Mouse (Mus musculus) erythroblast, embryonic 14.5 days (primary cell): ENCODE results near the gene D630039A03Rik. TPM values are rescaled to one million over a fixed set of nuclear protein-coding genes. Genes with fewer than 3 reads are reported as not detected.

Experiments used
- H3K27me3 ChIP-seq: 2 replicates; pipeline ENCODE4 v1.6.1; 2012; ENCODE audit warnings: inconsistent platforms; ENCODE audit not compliant: control insufficient read depth
- H3K36me3 ChIP-seq: 2 replicates; pipeline ENCODE4 v1.6.1; 2012; ENCODE audit warnings: mild to moderate bottlenecking, inconsistent platforms; ENCODE audit not compliant: control insufficient read depth
- H3K4me1 ChIP-seq: 2 replicates; pipeline ENCODE4 v1.6.1; 2012; ENCODE audit warnings: inconsistent platforms; ENCODE audit not compliant: control insufficient read depth
- H3K4me3 ChIP-seq: replicated peaks from 2 replicates; pipeline ENCODE3; 2012; ENCODE audit warnings: moderate library complexity, mild to moderate bottlenecking, inconsistent platforms
- H3K9me3 ChIP-seq: 2 replicates; pipeline ENCODE4 v1.6.1; 2012; ENCODE audit warnings: low read length, inconsistent platforms, mixed read lengths; ENCODE audit not compliant: control insufficient read depth
- GATA1 ChIP-seq: IDR thresholded peaks from 2 replicates; pipeline ENCODE4 v1.6.1; 2012; ENCODE audit warnings: low read length, inconsistent platforms, mixed read lengths
- TAL1 ChIP-seq: IDR thresholded peaks from 3 replicates; pipeline ENCODE4 v1.6.1; 2012; ENCODE audit warnings: low read length, inconsistent platforms, mixed read lengths
- polyA plus RNA-seq: library from polyadenylated mRNA; stranded (reverse); fragments of >175 nt; gene quantifications from 2 replicates; pipeline ENCODE4 v1.2.3, GENCODE M21; 2012

Gene D630039A03Rik
- polyA plus RNA-seq, 1 experiment = not detected

DNA sequence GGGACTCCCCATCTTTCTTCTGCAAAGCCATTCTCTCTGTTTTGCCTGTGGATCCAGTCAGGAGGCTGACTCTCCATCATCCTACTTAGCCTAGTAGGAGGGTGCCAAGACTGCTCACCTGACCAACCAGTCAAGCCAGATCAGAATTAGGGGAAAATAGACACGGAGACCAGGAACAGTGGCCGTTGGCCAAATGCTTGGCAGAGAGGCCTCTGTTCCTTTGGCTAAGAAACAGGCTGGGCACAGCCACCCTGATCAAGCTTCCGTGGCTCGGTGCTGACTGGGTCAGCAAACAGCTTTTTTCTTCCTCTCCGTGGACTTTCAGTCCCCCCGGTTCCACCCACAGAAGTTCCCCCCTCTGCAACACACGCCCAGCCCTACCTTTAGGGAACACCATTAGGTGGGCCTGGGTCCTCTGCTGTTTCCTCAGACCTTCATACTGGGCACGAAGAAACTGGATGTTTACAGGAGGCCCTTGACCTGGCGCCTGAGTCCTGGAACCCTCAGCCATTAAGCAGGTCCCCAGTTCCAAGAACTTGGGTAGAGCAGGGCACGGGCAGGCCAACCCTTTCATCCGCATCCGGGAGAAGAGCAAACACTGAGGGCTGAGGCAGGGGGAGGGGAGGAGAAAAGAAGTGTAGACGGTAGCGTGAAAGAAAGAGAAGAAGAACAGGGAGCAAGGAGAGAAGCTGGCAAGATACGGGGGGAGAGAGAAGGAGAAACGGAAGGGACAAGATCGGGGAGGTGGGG lies 706 bp downstream of the D630039A03Rik start:
- peaks cover 3% of the 10 kb centered on the region for H3K27me3 ChIP-seq
- no peaks in the 10 kb centered on the region for H3K36me3 ChIP-seq
- no peak for TF ChIP-seq GATA1
- no peak for TF ChIP-seq TAL1
- H3K4me3 ChIP-seq = no peak overlapping the region
- no peaks in the 10 kb centered on the region for H3K4me1 ChIP-seq
- no peaks in the 10 kb centered on the region for H3K9me3 ChIP-seq

DNA sequence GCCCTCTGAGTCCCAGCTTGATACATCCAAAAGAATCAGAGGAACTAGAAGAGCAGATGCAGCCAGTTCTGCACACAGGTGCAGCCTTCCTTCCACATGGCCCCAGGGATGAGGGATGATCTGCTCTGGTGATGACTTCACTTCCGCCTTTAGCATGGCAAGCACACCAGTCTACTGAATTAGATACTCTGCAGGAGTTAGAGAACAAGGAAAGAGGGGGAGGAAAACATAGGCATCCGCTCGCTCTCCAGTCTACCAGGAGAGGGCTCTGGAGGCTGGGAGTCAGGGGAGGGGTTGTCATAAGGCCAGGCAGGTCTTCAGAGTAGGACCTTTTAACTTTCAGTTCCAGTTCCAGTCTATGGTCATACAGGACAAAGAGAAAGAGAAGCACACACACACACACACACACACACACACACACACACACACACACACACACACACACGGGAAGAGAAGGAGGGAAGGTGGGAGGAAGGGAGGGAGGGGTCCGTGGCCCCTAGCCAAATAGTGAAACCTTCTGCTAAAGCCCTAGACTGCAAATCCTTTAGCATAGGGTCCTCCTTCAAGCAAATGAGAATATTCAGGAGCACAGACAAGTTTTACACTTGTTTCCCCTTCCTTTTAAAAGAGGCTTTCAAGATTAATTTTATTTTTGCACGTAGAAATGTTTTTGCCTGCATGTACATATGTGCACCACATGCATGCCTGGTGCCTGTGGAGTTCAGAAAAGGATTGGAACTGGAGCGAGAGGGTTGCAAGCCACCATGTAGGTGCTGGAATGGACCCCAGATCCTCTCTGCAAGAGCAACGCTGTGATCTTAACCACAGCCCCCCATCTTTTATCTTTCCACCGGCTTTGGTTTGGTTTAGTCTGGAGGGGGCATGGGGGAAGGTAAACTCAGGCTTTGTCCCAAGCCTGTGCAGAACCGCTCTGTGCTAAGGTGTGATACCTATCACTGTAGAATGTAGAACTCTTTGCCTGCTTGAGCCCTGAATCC lies 1.6 kb downstream of the D630039A03Rik start:
- Histone ChIP-seq H3K9me3 (no peaks in the 10 kb centered on the region), H3K27me3 (peaks cover 3% of the 10 kb centered on the region), H3K4me1 (no peaks in the 10 kb centered on the region), H3K4me3 (no peak overlapping the region), H3K36me3 (no peaks in the 10 kb centered on the region)
- TF ChIP-seq GATA1 = no peak
- no peak for TF ChIP-seq TAL1

DNA sequence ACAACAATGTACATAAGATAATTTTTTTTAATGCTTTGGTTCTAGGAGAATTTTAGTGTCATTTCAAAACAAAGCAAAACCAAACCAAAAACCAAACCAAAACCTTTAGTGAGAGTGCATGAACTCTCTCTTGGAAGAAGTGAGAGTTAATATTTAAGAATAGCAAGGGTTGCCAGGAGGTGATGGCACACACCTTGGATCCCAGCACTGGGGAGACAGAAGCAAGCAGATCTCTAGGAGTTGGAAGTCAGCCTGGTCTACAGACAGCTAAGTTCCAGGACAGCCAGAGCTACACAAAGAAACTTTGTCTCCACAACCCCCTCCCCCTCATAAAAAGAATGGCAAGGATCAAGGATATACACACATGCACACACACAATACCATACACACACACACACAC lies 3.1 kb downstream of the D630039A03Rik start:
- H3K4me3 ChIP-seq = no peak overlapping the region
- TF ChIP-seq TAL1 (no peak), GATA1 (no peak)
- H3K9me3 ChIP-seq = no peaks in the 10 kb centered on the region

DNA sequence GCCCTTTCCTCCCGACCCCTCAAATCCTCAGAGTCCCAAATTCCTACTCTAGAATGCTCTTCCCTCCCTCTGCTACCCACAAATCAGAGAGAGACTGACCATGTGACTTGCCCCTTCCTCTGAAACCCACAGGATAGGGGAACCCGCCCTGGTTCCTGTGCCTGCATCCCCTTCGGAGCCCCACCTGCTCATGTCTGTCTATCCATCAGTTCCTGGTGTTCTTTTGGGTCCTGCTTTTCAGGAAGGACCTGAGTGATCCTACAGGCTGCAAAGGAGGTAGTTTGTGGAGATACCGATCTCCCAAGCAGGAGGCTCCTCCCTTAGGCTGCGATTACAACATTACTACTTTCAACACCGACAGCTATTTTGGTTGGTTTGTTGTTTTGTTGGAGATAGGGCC lies 7.2 kb downstream of the D630039A03Rik start:
- Histone ChIP-seq H3K4me3 (no peak overlapping the region), H3K4me1 (no peaks in the 10 kb centered on the region), H3K9me3 (no peaks in the 10 kb centered on the region), H3K36me3 (no peaks in the 10 kb centered on the region), H3K27me3 (no peaks in the 10 kb centered on the region)
- TF ChIP-seq TAL1 (no peak), GATA1 (no peak)

More for the DNA sequence above, 3.1 kb downstream of the D630039A03Rik start:
- no peaks in the 10 kb centered on the region for H3K4me1 ChIP-seq
- no peaks in the 10 kb centered on the region for H3K36me3 ChIP-seq
- H3K27me3 ChIP-seq = peaks cover 3% of the 10 kb centered on the region

DNA sequence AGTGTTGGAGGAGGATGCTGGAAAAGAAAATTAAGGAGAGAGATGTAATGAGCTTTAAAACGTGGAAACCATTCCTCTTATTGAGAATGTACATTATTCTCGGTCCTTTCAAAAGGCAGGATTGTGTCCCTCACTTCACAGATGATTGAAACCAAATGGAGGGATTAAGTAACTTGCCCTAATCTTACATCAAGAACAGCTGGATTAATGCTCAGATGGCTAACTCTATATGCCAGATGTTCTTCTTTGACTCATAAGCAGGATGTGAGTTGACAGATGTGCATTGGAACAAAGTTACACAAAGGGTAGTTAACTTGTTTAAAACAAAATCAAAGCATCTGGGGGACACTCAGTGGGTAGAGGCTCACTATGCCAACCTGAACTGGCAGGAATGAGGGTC lies 9.4 kb downstream of the D630039A03Rik start:
- no peak for TF ChIP-seq TAL1
- no peaks in the 10 kb centered on the region for H3K27me3 ChIP-seq
- H3K36me3 ChIP-seq = no peaks in the 10 kb centered on the region
- H3K4me3 ChIP-seq = no peak overlapping the region
- no peaks in the 10 kb centered on the region for H3K9me3 ChIP-seq
- no peaks in the 10 kb centered on the region for H3K4me1 ChIP-seq

DNA sequence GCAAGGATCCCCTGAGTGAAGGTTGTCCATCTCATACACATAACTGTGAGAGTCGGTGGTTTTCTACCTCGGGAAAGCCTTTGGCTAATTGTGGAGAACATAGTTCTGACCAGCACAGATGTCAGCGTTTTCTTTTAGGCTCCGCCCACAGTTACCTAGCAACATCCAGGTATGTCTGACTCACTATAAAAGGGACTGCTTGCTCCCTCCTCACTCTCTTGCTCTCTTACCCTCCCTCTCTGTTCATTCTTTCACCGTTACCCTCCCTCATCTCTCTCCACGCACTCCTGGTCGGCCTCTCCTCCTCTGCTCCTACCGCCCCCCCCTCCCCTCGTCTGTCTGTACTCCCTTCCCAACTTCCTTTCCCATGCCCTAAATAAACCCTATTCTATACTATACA lies 11.5 kb downstream of the D630039A03Rik start:
- no peaks in the 10 kb centered on the region for H3K9me3 ChIP-seq
- TF ChIP-seq TAL1 = no peak
- TF ChIP-seq GATA1 = no peak

DNA sequence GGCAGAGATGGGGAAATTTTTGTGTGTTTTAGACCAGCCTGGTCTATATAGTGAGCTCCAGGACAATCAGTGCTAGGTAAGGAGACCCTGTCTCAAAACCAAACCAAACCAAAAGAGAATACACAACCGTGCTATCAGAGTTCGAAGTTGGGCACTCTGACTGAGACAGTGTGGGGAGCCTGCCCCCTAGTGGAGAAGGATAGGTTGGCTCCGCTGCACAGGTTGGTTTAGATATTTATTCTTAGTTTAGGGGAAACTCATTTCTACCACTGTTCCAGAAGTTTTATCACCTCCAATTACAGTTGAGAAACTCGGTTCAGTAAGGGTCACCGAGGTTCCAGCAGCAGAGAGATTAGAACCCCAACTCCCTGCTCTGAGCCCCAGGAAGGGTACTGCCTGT lies 11.9 kb downstream of the D630039A03Rik start:
- H3K9me3 ChIP-seq = no peaks in the 10 kb centered on the region
- TF ChIP-seq GATA1 = no peak
- TF ChIP-seq TAL1 = no peak
- H3K36me3 ChIP-seq = no peaks in the 10 kb centered on the region
- H3K27me3 ChIP-seq = no peaks in the 10 kb centered on the region
- H3K4me3 ChIP-seq = no peak overlapping the region
- H3K4me1 ChIP-seq = no peaks in the 10 kb centered on the region

More for the DNA sequence above, 11.5 kb downstream of the D630039A03Rik start:
- no peaks in the 10 kb centered on the region for H3K27me3 ChIP-seq
- no peak overlapping the region for H3K4me3 ChIP-seq
- no peaks in the 10 kb centered on the region for H3K4me1 ChIP-seq
- no peaks in the 10 kb centered on the region for H3K36me3 ChIP-seq

DNA sequence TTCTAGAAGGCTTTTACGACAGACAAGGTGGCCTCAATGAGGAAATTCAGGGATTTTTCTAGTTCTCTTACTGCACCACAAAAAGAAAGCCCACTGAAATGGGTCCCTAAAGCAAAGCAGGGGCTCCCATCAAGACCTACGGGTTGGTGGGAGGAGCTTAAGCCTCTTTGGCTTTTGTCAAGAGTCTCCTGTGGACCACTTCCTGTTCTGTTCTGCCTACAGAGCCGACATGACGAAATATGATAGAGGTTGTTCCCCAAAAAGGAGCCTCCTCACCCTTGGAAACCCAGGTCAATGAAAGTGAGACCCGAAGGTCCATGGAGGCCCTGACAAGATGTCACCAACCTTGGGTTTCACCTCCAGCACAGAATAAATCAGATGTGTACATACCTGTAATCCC lies 13.5 kb downstream of the D630039A03Rik start:
- Histone ChIP-seq H3K4me3 (no peak overlapping the region), H3K27me3 (no peaks in the 10 kb centered on the region), H3K36me3 (no peaks in the 10 kb centered on the region), H3K4me1 (no peaks in the 10 kb centered on the region), H3K9me3 (no peaks in the 10 kb centered on the region)
- TF ChIP-seq TAL1 = no peak
- TF ChIP-seq GATA1 = no peak

DNA sequence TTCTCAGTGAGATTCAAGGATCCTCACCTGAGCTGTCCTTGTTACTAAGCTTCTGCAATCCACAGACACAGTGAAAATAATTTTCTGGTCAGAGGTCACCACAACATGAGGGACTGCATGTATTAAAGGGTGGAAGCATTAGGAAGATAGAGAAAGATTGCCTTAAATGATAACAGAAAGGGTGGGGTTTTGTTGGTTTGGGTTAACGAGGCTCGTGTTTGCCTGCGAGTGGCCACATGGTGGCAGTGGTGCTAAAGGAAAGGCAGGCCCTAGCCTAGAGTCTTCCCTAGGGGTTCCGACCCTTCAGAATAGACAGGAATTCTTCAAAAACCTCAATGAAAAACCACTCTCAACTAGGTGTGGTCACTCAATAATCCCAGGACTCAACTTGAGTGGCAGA lies 14.9 kb downstream of the D630039A03Rik start:
- H3K4me3 ChIP-seq = no peak overlapping the region
- no peaks in the 10 kb centered on the region for H3K9me3 ChIP-seq
- H3K4me1 ChIP-seq = no peaks in the 10 kb centered on the region
- no peak for TF ChIP-seq GATA1
- TF ChIP-seq TAL1 = no peak
- H3K36me3 ChIP-seq = no peaks in the 10 kb centered on the region
- H3K27me3 ChIP-seq = no peaks in the 10 kb centered on the region
